Mouse (Mus musculus) left cerebral cortex, adult 18-20 months (tissue): ENCODE measurements around the gene Por. TPM values are rescaled to one million over a fixed set of nuclear protein-coding genes. Genes with fewer than 3 reads are reported as not detected.

ENCODE experiments used
- DNase-seq, 2 experiments: peaks; one replicate each; pipeline ENCODE4 v3.0.0; 2021 to 2022; ENCODE audit warnings: low spot score in 2 of 2, mixed read lengths in 1 of 2
- total RNA-seq, 2 experiments: library from RNA; stranded (reverse); gene quantifications; 2 replicates each; pipeline ENCODE4 v1.2.3; 2021

Gene Por
- total RNA-seq, 2 experiments from 2014 or later = 87.6 to 90.4 TPM

GRCm38 (mm10) chr5:135725391-135725841 is 55.6 kb downstream of the Por start:
- peak in 1 of 2 experiments; percentile 59 for DNase-seq

- DNase-seq = no peak
Observed at GRCm38 (mm10) chr5:135725991-135726390, 56.2 kb downstream of the Por start.

- DNase-seq = no peak
Observed at GRCm38 (mm10) chr5:135726641-135727346, 57.0 kb downstream of the Por start.

GRCm38 (mm10) chr5:135727871-135728270 is 58.0 kb downstream of the Por start:
- DNase-seq = no peak

- DNase-seq = no peak
Observed at GRCm38 (mm10) chr5:135728361-135728760, 58.5 kb downstream of the Por start.

- DNase-seq = no peak
Observed at GRCm38 (mm10) chr5:135729351-135729750, 59.5 kb downstream of the Por start.

- DNase-seq = no peak
Observed at GRCm38 (mm10) chr5:135730278-135730677, 60.4 kb downstream of the Por start.

GRCm38 (mm10) chr5:135730916-135731315 is 61.1 kb downstream of the Por start:
- no peak for DNase-seq

- no peak for DNase-seq
Observed at GRCm38 (mm10) chr5:135731322-135731721, 61.5 kb downstream of the Por start.

- DNase-seq = no peak
Observed at GRCm38 (mm10) chr5:135733071-135733470, 63.2 kb downstream of the Por start.

GRCm38 (mm10) chr5:135734057-135734680 is 64.3 kb downstream of the Por start:
- no peak for DNase-seq

GRCm38 (mm10) chr5:135735741-135736140 is 65.9 kb downstream of the Por start:
- no peak for DNase-seq

GRCm38 (mm10) chr5:135736544-135736943 is 66.7 kb downstream of the Por start:
- no peak for DNase-seq

- no peak for DNase-seq
Observed at GRCm38 (mm10) chr5:135737154-135737553, 67.3 kb downstream of the Por start.

- DNase-seq = no peak
Observed at GRCm38 (mm10) chr5:135738266-135738665, 68.4 kb downstream of the Por start.

- no peak for DNase-seq
Observed at GRCm38 (mm10) chr5:135742156-135742555, 72.3 kb downstream of the Por start.

GRCm38 (mm10) chr5:135742941-135743740 is 73.3 kb downstream of the Por start:
- DNase-seq = no peak

GRCm38 (mm10) chr5:135743741-135744609 is 74.1 kb downstream of the Por start, which contains the start of gene Tmem120a:
TSS of gene Tmem120a (minus strand) at chr5:135744448.
- DNase-seq = peak; percentile 96

- DNase-seq = no peak
Observed at GRCm38 (mm10) chr5:135744742-135745141, 74.9 kb downstream of the Por start.

- no peak for DNase-seq
Observed at GRCm38 (mm10) chr5:135751041-135751440, 81.2 kb downstream of the Por start.

- no peak for DNase-seq
Observed at GRCm38 (mm10) chr5:135751595-135751994, 81.8 kb downstream of the Por start.
